Mouse (Mus musculus) left cerebral cortex, adult 2 months (tissue): ENCODE data around the gene Atp6v1fnb. TPM values are rescaled to one million over a fixed set of nuclear protein-coding genes. Genes with fewer than 3 reads are reported as not detected.

Source experiments
- DNase-seq, 2 experiments: peaks; one replicate each; pipeline ENCODE4 v3.0.0; 2021 to 2022; ENCODE audit warnings: low spot score in 2 of 2, mixed read lengths in 1 of 2; ENCODE audit errors: extremely low spot score in 1 of 2
- H3K27ac ChIP-seq: fragments of 200-600 bp; 2 replicates; pipeline ENCODE4 v1.8.1; 2022
- H3K4me3 ChIP-seq: fragments of 200-600 bp; 2 replicates; pipeline ENCODE4 v1.8.1; 2022
- CTCF ChIP-seq: fragments of 200-600 bp; IDR thresholded peaks from 2 replicates; pipeline ENCODE4 v1.8.1; 2022; ENCODE audit warnings: antibody characterized with exemption, mild to moderate bottlenecking, moderate library complexity
- intact Hi-C: fragments of 180-260 bp; cut with DNase I; formaldehyde crosslinking; loops from one replicate; pipeline ENCODE4 v1.15.1; 2025
- total RNA-seq, 2 experiments: library from RNA; stranded (reverse); gene quantifications; 2 replicates each; pipeline ENCODE4 v1.2.3; 2021

The Atp6v1fnb gene
- total RNA-seq, 2 experiments from 2014 or later = 0.54 to 0.72 TPM

DNA sequence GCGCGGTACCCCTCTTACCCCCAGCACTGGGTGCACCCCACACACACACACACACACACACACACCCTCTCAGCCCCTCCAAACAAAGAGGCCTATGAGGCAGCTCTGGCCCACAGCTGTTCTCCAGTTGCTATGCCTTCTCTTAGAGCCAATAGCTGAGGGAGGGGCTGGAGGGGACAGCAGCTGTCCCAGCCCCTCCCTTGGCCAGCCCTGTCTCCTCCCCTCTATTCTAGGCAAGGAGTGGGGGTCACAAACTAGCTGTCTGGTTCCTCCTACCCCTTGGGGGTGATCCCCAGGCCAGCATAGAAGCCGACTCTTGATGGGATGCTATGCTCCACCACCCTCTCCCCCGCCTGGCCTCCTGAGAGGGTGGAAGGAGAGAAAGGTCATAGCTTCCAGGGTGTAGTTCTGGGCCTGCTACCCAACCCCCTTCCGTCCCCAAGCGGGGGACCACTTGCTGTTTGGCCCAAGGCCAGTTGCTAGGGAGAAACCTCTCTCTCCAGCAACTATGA lies 35.2 kb upstream of the Atp6v1fnb start:
- H3K4me3 ChIP-seq = no peak overlapping the region
- TF ChIP-seq CTCF = no peak
- intact Hi-C loops = no loop called here
- DNase-seq = no peak
- no peak overlapping the region for H3K27ac ChIP-seq

DNA sequence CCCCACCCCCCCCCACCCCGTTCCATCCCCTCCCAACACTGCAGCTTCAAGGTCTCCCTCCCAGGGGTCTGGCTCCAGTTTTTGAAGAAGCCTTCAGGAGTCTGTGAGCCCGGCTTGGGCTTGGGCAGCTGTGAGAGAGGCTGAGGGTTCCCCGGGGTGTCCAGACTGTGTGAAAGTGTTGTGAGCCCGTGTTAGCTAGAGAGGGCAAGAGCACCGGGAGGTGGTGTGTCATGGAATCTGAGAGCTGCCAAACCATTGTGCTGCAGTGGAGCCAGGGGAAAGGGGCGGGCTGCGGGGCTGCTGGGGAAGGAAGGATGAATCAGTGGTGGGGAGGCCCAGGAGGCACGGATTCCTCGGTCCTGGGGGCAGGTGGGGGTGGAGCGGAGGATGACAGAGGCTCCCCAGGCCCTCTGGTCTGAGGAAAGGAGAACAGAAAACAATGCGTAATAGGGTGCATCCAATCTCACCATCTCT lies 34.7 kb upstream of the Atp6v1fnb start:
- intact Hi-C loops = no loop called here
- DNase-seq = no peak
- H3K27ac ChIP-seq = no peak overlapping the region

DNA sequence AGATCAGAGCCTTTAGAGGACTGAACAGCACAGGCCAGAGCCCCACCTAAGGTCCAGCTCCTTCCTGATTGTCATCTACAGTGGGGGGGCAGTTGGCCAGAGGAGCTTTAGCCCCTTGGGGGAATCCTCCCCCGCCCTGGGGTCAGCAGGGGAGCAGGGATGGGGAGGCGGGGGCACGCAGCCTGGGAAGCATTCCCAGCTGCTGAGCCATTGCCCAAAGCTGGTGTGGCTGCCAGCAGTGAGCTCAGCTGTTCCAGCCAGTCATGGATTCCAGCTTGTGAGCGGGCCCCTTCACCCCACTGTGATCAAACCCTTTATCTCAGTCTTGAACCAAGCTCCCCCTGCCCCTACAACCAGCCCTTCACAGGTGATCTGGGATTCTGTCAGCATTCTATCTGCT lies 32.0 kb upstream of the Atp6v1fnb start:
- DNase-seq = no peak
- Histone ChIP-seq H3K27ac (no peak overlapping the region), H3K4me3 (no peak overlapping the region)
- TF ChIP-seq CTCF = no peak
- intact Hi-C loops = no loop called here

More for the DNA sequence above, 34.7 kb upstream of the Atp6v1fnb start:
- TF ChIP-seq CTCF = no peak
- no peak overlapping the region for H3K4me3 ChIP-seq

DNA sequence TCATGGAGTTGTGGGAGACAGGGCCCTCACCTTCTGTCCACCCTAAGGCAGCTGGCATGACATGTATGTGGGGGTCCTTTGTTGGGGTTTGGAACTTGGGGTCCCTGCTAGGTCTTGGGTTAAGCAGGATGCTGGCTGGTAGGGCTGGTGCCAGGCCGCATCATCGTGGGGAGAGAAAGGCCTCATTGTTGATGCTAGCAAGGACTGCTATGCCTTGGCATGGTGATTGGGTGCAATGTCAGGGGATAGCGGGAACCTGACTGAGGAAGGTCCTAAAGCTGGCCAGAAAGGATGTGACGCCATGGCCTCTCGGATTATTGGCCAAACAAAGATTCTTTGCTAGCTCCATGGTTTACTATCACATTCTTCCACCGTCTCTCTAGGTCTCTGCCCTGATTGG lies 31.4 kb upstream of the Atp6v1fnb start:
- H3K27ac ChIP-seq = no peak overlapping the region
- no peak for DNase-seq
- no peak for TF ChIP-seq CTCF
- intact Hi-C loops = loop anchor here (5.0 kb wide), 1 partner anchor 213 kb away; no protein-coding TSS in a partner anchor
- H3K4me3 ChIP-seq = no peak overlapping the region

DNA sequence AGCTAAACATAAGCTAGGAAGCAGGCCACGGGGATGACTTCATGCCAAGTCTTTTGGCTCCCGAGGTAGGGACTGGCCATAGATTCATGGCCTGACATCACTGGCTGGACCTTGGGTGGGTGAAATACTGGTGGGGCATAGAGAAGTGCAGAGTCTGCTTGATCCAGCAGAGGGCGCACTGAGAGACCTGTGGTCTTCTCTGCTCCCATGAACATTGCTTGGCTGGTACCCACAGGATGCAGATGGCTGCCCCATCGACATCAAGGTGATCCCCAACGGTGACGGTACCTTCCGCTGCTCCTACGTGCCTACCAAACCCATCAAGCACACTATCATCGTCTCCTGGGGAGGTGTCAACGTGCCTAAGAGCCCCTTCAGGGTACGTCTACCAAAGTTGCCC lies 26.5 kb upstream of the Atp6v1fnb start:
- Histone ChIP-seq H3K4me3 (no peak overlapping the region), H3K27ac (no peak overlapping the region)
- TF ChIP-seq CTCF = peak; percentile 65
- intact Hi-C loops = loop anchor here (5.0 kb wide), 1 partner anchor 208 kb away; no protein-coding TSS in a partner anchor
- no peak for DNase-seq

DNA sequence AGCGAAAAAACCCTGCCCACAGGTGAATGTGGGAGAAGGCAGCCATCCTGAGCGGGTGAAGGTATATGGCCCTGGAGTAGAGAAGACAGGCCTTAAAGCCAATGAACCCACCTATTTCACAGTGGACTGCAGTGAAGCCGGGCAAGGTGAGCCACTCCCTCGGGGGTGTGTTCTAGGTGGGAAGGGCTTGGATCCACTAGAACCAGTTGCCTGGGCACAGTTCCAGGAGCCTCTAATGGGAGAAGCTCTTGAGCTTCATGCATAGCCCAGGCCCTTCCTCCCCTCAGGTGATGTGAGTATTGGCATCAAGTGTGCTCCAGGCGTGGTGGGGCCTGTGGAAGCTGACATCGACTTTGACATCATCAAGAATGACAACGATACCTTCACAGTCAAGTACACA lies 25.9 kb upstream of the Atp6v1fnb start:
- Histone ChIP-seq H3K27ac (no peak overlapping the region), H3K4me3 (no peak overlapping the region)
- no peak for DNase-seq
- TF ChIP-seq CTCF = no peak
- intact Hi-C loops = no loop called here

DNA sequence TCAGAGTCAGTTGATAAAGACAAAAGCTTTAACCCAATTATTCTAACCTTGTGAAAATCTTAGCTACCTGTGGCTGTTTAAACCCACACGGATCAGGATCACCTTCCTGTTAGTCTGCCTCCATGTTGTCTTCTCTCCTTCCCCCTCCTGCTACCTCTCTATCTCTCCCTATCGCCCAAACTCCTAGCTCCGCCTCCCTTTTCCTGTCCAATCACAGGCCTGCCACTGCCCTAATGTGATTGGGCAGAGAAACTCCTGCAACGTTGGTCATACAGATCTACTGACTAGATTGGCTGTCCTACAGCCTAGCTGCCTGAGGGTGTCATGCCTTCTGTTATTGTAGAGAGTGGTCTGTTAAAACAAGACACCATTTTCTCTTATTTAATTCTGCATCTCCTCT lies 21.4 kb upstream of the Atp6v1fnb start:
- TF ChIP-seq CTCF = no peak
- intact Hi-C loops = no loop called here
- no peak overlapping the region for H3K27ac ChIP-seq
- DNase-seq = no peak
- H3K4me3 ChIP-seq = no peak overlapping the region

DNA sequence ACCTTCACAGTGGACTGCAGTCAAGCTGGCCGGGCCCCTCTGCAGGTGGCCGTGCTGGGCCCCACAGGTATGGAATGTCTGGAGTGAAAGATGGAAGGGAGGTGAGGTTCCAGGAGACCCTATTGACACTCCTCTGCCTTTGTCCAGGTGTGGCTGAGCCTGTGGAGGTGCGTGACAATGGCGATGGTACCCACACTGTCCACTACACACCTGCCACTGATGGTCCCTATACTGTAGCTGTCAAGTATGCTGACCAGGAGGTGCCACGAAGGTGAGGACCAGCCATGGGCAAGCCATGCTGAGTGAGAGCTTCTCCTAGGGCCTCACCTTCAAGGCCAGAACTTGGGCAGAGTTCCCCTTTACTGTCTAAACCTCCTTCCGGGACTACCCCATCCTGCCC lies 20.6 kb upstream of the Atp6v1fnb start:
- TF ChIP-seq CTCF = no peak
- intact Hi-C loops = no loop called here
- no peak overlapping the region for H3K4me3 ChIP-seq
- H3K27ac ChIP-seq = no peak overlapping the region
- DNase-seq = no peak

DNA sequence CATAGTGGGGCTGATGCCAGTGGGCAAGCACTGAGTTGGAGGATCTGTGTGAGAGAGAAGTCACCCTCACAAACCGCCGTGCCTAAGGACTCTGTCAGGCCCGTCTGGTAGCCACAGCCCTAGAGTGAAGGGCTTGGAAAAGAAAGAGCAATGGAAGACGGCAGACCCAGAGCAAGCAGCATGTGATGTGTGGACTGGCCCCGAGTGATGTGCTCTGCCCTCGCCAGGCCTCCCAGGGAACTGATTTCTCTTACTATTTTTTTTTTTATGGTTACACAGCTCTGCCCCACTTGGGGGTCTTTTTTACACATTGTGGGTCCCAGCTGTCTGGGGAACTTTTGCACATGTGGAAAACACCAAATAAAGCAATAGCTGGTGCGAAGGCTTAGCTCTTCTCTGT lies 9.7 kb upstream of the Atp6v1fnb start:
- DNase-seq = no peak
- Histone ChIP-seq H3K4me3 (no peak overlapping the region), H3K27ac (no peak overlapping the region)
- no peak for TF ChIP-seq CTCF
- intact Hi-C loops = no loop called here

DNA sequence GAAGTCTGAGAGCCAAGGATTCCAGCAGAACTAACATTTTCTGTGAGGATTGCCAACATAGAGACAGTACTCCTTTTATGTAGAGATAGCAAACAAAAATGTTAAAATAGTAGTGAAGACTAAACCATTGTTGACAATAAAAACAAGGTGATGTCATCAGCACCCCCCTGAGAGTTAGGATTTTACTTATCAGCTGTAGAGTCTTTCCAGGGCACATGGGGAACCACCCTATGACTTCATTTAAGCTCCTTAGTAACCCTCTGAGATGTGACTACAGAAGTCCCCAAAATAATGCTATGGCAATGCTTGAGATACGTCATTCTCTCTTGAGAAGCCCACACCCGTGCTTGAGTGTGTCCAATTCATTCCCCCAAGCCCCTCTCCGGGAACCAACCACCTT lies 7.8 kb upstream of the Atp6v1fnb start:
- TF ChIP-seq CTCF = no peak
- intact Hi-C loops = no loop called here
- Histone ChIP-seq H3K27ac (no peak overlapping the region), H3K4me3 (no peak overlapping the region)
- no peak for DNase-seq

DNA sequence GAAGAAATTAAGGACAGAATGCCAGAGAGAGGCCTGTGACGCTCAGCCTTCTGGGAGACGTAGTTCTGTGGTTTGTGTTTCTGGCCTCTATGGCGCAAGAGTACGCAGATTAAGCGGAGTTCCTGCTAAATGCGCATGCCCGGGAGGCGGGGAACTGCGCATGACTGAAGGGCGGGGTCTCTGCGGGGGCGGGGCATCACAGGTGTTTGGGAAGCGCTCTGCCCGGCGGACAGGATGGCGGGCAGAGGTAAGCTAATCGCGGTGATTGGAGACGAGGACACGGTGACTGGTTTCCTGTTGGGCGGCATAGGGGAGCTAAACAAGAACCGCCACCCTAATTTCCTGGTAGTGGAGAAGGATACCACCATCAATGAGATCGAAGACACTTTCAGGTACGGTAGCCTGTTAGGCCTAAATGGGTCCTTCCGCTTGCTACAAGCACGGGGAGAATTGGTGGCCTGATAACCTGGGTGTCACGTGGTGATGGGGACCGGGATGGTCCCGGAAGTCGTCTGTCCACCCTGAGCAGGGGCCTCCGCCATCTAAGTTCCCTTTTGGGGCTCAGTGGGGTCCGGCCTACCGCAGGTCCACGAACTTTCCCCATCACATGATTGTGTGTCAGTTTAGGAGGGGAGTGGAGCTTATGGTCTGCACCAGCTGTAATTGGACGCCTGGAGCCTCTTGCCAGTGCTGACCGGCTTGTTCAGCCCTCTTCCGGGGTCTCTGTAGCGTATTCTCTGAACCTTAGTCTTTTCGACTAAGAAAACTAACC lies 3.5 kb upstream of the Atp6v1fnb start, which contains the start of gene Atp6v1f:
Atp6v1f (plus strand) TSS at position 136 of the 772 bp plus-strand sequence.
- Histone ChIP-seq H3K4me3 (peak within 1 kb of the TSS; percentile 92), H3K27ac (peak within 1 kb of the TSS; percentile 90)
- intact Hi-C loops = no loop called here
- DNase-seq = peak; percentile 88 to 91
- TF ChIP-seq CTCF = no peak

DNA sequence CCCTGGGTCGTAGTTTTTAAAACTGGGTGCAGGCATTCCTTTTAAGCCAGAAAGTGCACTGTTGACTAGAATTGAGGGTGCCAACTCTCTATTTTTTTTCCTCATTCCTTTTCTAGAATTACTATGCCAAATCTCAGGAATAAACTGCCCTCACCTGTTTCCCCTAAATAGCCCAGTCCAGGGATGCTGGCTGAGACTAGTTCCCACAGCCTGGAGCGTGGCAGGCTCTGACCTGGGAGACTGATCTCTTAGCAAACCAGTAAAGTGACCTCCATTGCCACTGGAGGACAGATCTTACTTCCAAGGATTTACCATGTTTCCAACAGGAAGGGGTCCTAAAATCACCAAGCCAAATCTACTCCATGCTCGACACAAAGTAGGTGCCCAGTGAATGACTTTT lies 2.4 kb upstream of the Atp6v1fnb start:
- Histone ChIP-seq H3K4me3 (peak overlapping the region; percentile 92), H3K27ac (no peak overlapping the region)
- TF ChIP-seq CTCF = no peak
- intact Hi-C loops = no loop called here
- DNase-seq = no peak
